Mouse (Mus musculus) leukemia stem cell, adult 10-12 weeks (primary cell): Measurements from ENCODE around the gene Bpifa5. TPM values are rescaled to one million over a fixed set of nuclear protein-coding genes. Genes with fewer than 3 reads are reported as not detected.

Experiments used
- polyA plus RNA-seq: library from polyadenylated mRNA; stranded (reverse); fragments of >175 nt; gene quantifications from 2 replicates; pipeline ENCODE4 v1.2.3, GENCODE M21; 2012; ENCODE audit warnings: low replicate concordance

The Bpifa5 gene
- polyA plus RNA-seq, result not detected in 2 replicates

DNA sequence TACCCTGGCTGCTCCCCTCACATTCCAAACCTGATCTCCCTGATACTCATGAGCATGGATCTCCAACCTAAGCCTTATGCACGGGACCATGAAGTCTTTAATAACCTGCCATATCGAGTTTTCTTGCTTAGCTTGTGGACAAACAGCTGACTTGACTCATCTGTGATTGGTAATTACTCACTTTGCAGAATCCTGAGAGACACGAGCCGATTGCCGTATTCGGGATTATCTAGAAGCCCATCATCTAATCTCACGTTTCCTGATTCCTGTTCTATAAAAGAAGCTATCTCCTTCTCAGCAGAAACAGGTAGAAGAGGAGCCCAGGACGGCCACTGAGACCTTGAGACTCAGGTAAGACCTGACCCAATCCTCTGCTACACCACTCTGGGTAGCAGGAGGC, at the start of gene Bpifa5:
TSS of gene Bpifa5 (plus strand) at position 301 of the 400 bp plus-strand sequence.

GRCm38 (mm10) chr2:154130120-154130519, 32.3 kb upstream of the Bpifa5 start, which contains the start of gene Bpifa3:
Bpifa3 (plus strand) TSS chr2:154130336.

DNA sequence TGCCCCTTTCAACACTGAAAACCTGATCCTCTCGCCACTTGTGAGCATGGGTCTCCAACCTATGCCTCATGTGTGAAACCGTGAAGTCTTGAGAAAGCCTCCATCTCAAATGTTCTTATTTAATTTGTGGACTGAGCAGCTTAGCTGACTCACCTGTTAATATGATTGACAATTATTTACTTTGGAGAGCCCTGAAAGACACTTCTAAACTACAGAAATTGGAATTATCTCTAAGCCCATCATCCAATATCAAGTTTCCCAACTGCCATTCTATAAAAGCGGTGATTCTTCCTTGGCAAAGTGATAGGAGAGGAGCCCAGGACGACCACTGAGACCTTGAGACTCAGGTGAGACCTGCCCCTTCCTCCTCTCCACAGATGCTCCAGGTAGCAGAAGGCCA, 19.8 kb upstream of the Bpifa5 start, which contains the start of gene Bpifa1:
TSS of gene Bpifa1 (plus strand) at position 301 of the 400 bp plus-strand sequence.

GRCm38 (mm10) chr2:154190546-154191258, 28.3 kb downstream of the Bpifa5 start, which contains the start of gene Bpifb1:
Bpifb1 (plus strand) TSS chr2:154190818.

Other genes with a start within 250 kb of the Bpifa5 start
- gene Bpifb3, start 244.4 kb upstream of the Bpifa5 start, polyA plus RNA-seq, result not detected in 2 replicates
- gene Bpifb4, start 224.4 kb upstream of the Bpifa5 start, polyA plus RNA-seq, result not detected in 2 replicates
- not detected in 2 replicates for gene Bpifa6, start 187.7 kb upstream of the Bpifa5 start, polyA plus RNA-seq
- gene Bpifa2, start 154.3 kb upstream of the Bpifa5 start, polyA plus RNA-seq, result not detected in 2 replicates
- not detected in 2 replicates for gene Bpifa3, start 32.3 kb upstream of the Bpifa5 start, polyA plus RNA-seq
- gene Bpifa1, start 19.7 kb upstream of the Bpifa5 start, polyA plus RNA-seq, result not detected in 2 replicates
- not detected in 2 replicates for gene Bpifb1, start 28.2 kb downstream of the Bpifa5 start, polyA plus RNA-seq
- not detected in 2 replicates for gene Bpifb5, start 61.1 kb downstream of the Bpifa5 start, polyA plus RNA-seq
- gene Bpifb9a, start 95.2 kb downstream of the Bpifa5 start, polyA plus RNA-seq, result not detected in 2 replicates
- not detected in 2 replicates for gene Bpifb9b, start 144.6 kb downstream of the Bpifa5 start, polyA plus RNA-seq
- 0.18 and 1.0 TPM in 2 replicates for gene Cdk5rap1, start 210.4 kb downstream of the Bpifa5 start, polyA plus RNA-seq
- gene Snta1, start 245.5 kb downstream of the Bpifa5 start, polyA plus RNA-seq, result 2.5 and 2.7 TPM in 2 replicates